Mouse (Mus musculus) skeletal muscle tissue, postnatal 0 days (tissue): Measurements from ENCODE around the gene Gm7361. TPM values are rescaled to one million over a fixed set of nuclear protein-coding genes. Genes with fewer than 3 reads are reported as not detected.

Experiments used
- polyA plus RNA-seq: library from polyadenylated mRNA; unstranded; fragments of >200 nt; fragmentation: Nextera tagmentation; extraction: Ambion mirVana; gene quantifications from 2 replicates; pipeline ENCODE4 v1.2.1, GENCODE M21; 2015

Gene Gm7361
- not detected in 2 replicates for polyA plus RNA-seq

GRCm38 (mm10) chr5:26257391-26257790 is at the start of gene Gm7361:
Gm7361 (plus strand) TSS chr5:26257691.

Other genes with a start within 250 kb of the Gm7361 start
- not detected in 2 replicates for gene Gm5862, start 234.8 kb upstream of the Gm7361 start, polyA plus RNA-seq
- not detected in 2 replicates for gene Speer4a, start 218.1 kb upstream of the Gm7361 start, polyA plus RNA-seq
- not detected in 2 replicates for gene Gm7347, start 199.1 kb upstream of the Gm7361 start, polyA plus RNA-seq
- gene Gm10471, start 168.4 kb upstream of the Gm7361 start, polyA plus RNA-seq = not detected in 2 replicates
- gene 5031410I06Rik, start 152.3 kb upstream of the Gm7361 start, polyA plus RNA-seq = not detected in 2 replicates
- gene Gm10220, start 136.3 kb upstream of the Gm7361 start, polyA plus RNA-seq = not detected in 2 replicates